In genomic region chr12:16855632-16856305, GRCm38 (mm10) we compare ENCODE assay signal across 8 mouse cellular contexts. TPM values are rescaled to one million over a fixed set of nuclear protein-coding genes. Genes with fewer than 3 reads are reported as not detected.
DNase-seq lines count a peak whose midpoint lies in the region; ATAC-seq and TF ChIP-seq lines count a peak whose summit lies in the region.
"Had no signal": no experiment of that assay in that cellular context is flagged by ENCODE, and none has a peak within 500 bp of the region (broad histone marks: within the 10 kb centered on the region; RNA-seq: fewer than 3 reads in every experiment).

No protein-coding gene starts in this region.

- whole genome bisulfite sequencing in embryonic facial prominence, embryonic 14.5 days: 27% methylated on average over 6 of the region's 6 CpGs
- 6% methylated on average over 6 of the region's 6 CpGs for WGBS in midbrain, postnatal 0 days

- H3K27ac ChIP-seq in embryonic facial prominence, embryonic 14.5 days (replicated peaks; ENCODE audit: low read depth, low read length): no peak overlapping the region
- peak overlapping the region; percentile 92 for H3K27ac ChIP-seq in midbrain, postnatal 0 days (ENCODE audit: low read depth, low read length)
- H3K27ac ChIP-seq: liver, embryonic 13.5 days had no signal

- no peaks in the 10 kb centered on the region for H3K9me3 ChIP-seq in embryonic facial prominence, embryonic 14.5 days (ENCODE audit: control insufficient read depth, low read length)
- no peaks in the 10 kb centered on the region for H3K9me3 ChIP-seq in midbrain, postnatal 0 days (ENCODE audit: low read length)
- H3K9me3 ChIP-seq: liver, embryonic 13.5 days had no signal

- H3K4me3 ChIP-seq in embryonic facial prominence, embryonic 14.5 days (ENCODE audit: low read depth, low read length): no peak overlapping the region
- no peak overlapping the region for H3K4me3 ChIP-seq in midbrain, postnatal 0 days (ENCODE audit: low read depth, low read length)
- H3K4me3 ChIP-seq: liver, embryonic 13.5 days had no signal

- H3K4me1 ChIP-seq in embryonic facial prominence, embryonic 14.5 days (ENCODE audit: control insufficient read depth, insufficient read depth, low read length): 0 out of 2 replicates have a peak, but pooled peaks cover 2% of the 10 kb centered on the region
- no peaks in the 10 kb centered on the region; the same call in 1 of the 2 replicates for H3K4me1 ChIP-seq in midbrain, postnatal 0 days (ENCODE audit: insufficient read depth, low read length)

- H3K9ac ChIP-seq in embryonic facial prominence, embryonic 14.5 days (ENCODE audit: low read depth, low read length): no peak overlapping the region
- H3K9ac ChIP-seq in midbrain, postnatal 0 days (replicated peaks; ENCODE audit: low read length, poor library complexity, severe bottlenecking): no peak overlapping the region
- H3K9ac ChIP-seq: liver, embryonic 13.5 days had no signal

- H3K27me3 ChIP-seq in embryonic facial prominence, embryonic 14.5 days (replicated peaks; ENCODE audit: control insufficient read depth, insufficient read depth, low read length): no peaks in the 10 kb centered on the region
- no peaks in the 10 kb centered on the region for H3K27me3 ChIP-seq in midbrain, postnatal 0 days (ENCODE audit: insufficient read depth, low read length)
- H3K27me3 ChIP-seq: liver, embryonic 13.5 days had no signal

- peak; percentile 81 for ATAC-seq in embryonic facial prominence, embryonic 14.5 days (ENCODE audit: low read depth)
- ATAC-seq in midbrain, postnatal 0 days (ENCODE audit: low FRiP score): peak; percentile 96

- H3K4me2 ChIP-seq in embryonic facial prominence, embryonic 14.5 days (ENCODE audit: low read depth, low read length): no peak overlapping the region
- H3K4me2 ChIP-seq in midbrain, postnatal 0 days (ENCODE audit: low read depth, low read length, poor library complexity, severe bottlenecking): peak overlapping the region; percentile 34
- H3K4me2 ChIP-seq: liver, embryonic 13.5 days had no signal

- H3K36me3 ChIP-seq in embryonic facial prominence, embryonic 14.5 days (ENCODE audit: control insufficient read depth, insufficient read depth, low read length): no peaks in the 10 kb centered on the region
- no peaks in the 10 kb centered on the region for H3K36me3 ChIP-seq in midbrain, postnatal 0 days (ENCODE audit: insufficient read depth, low read length)
- H3K36me3 ChIP-seq: liver, embryonic 13.5 days had no signal

- DNase-seq in cerebellum, adult 9-10 months: peak; percentile 91
- DNase-seq in embryonic facial prominence, embryonic 14.5 days (ENCODE audit: low spot score): peak; percentile 69
- peak; percentile 92 for DNase-seq in layer of hippocampus, adult 9-11 months
- peak; percentile 97 for DNase-seq in midbrain, postnatal 0 days (ENCODE audit: low spot score)
- DNase-seq in heart, adult 18-20 months: no peak
- no peak for DNase-seq in heart, postnatal 36 days
- no peak for DNase-seq in gastrocnemius, postnatal 25 days
- DNase-seq: liver, embryonic 13.5 days had no signal

- intact Hi-C loops in heart, postnatal 36 days (cut with DNase I): no loop called here

- peak; percentile 24; the same call in 1 of the 2 replicates for TF ChIP-seq CTCF in midbrain, postnatal 0 days (IDR thresholded peaks at IDR 0.05)

RNA-seq across cellular contexts. Expression of gene Rock2, which starts 38.9 kb away (rescaled TPM):
- polyA plus RNA-seq in embryonic facial prominence, embryonic 14.5 days (2014; fragmentation: Nextera tagmentation; extraction: Ambion mirVana): 19.6 and 23.5 TPM in 2 replicates
- 27.3 and 40.5 TPM in 2 replicates for total RNA-seq in midbrain, postnatal 0 days (2014; rRNA removed)
- polyA plus RNA-seq in midbrain, postnatal 0 days (2015; fragmentation: Nextera tagmentation; extraction: Ambion mirVana): 9.0 and 12.7 TPM in 2 replicates
- 10 to 100 TPM; 78.3 to 79.9 TPM for total RNA-seq in heart, adult 18-20 months (2021)
- total RNA-seq in heart, postnatal 36 days (2021): 10 to 100 TPM; 77.4 to 84.9 TPM
- total RNA-seq in gastrocnemius, postnatal 25 days (2021): 10 to 100 TPM; 59.4 to 89.8 TPM

RNA-seq across cellular contexts. Expression of gene E2f6, which starts 45.0 kb away (rescaled TPM):
- polyA plus RNA-seq in embryonic facial prominence, embryonic 14.5 days (2014; fragmentation: Nextera tagmentation; extraction: Ambion mirVana): 51.9 and 54.3 TPM in 2 replicates
- total RNA-seq in midbrain, postnatal 0 days (2014; rRNA removed): 15.8 and 23.1 TPM in 2 replicates
- polyA plus RNA-seq in midbrain, postnatal 0 days (2015; fragmentation: Nextera tagmentation; extraction: Ambion mirVana): 17.1 and 19.3 TPM in 2 replicates
- total RNA-seq in heart, adult 18-20 months (2021): 10 to 100 TPM; 84.6 to 86.7 TPM
- total RNA-seq in heart, postnatal 36 days (2021): 10 to 100 TPM; 72.1 to 74.7 TPM
- total RNA-seq in gastrocnemius, postnatal 25 days (2021): 100 to 1,000 TPM in 1 of 2 experiments, 10 to 100 TPM in 1; 96.4 to 114 TPM

RNA-seq across cellular contexts. Expression of gene Greb1, which starts 55.1 kb away (rescaled TPM):
- 1.3 TPM in 2 replicates for polyA plus RNA-seq in embryonic facial prominence, embryonic 14.5 days (2014; fragmentation: Nextera tagmentation; extraction: Ambion mirVana)
- 1.3 and 3.7 TPM in 2 replicates for total RNA-seq in midbrain, postnatal 0 days (2014; rRNA removed)
- polyA plus RNA-seq in midbrain, postnatal 0 days (2015; fragmentation: Nextera tagmentation; extraction: Ambion mirVana): 0.39 and 0.43 TPM in 2 replicates
- under 1 TPM; 0.27 to 0.33 TPM for total RNA-seq in heart, adult 18-20 months (2021)
- total RNA-seq in heart, postnatal 36 days (2021): under 1 TPM; 0.33 TPM
- total RNA-seq in gastrocnemius, postnatal 25 days (2021): under 1 TPM; 0.56 to 0.67 TPM

Comparison
In these comparisons a context has a peak if more than half of its experiments do, and no peak if none do; other contexts are left out.
1. DNase-seq: peak in cerebellum, adult 9-10 months (single experiment), embryonic facial prominence, embryonic 14.5 days (single experiment), layer of hippocampus, adult 9-11 months (single experiment) and midbrain, postnatal 0 days (single experiment); none in heart, adult 18-20 months (0 of 2), heart, postnatal 36 days (0 of 2) and gastrocnemius, postnatal 25 days (single experiment).